Mouse (Mus musculus): ENCODE measurements around the gene Gjc1.

The Gjc1 gene

DNA sequence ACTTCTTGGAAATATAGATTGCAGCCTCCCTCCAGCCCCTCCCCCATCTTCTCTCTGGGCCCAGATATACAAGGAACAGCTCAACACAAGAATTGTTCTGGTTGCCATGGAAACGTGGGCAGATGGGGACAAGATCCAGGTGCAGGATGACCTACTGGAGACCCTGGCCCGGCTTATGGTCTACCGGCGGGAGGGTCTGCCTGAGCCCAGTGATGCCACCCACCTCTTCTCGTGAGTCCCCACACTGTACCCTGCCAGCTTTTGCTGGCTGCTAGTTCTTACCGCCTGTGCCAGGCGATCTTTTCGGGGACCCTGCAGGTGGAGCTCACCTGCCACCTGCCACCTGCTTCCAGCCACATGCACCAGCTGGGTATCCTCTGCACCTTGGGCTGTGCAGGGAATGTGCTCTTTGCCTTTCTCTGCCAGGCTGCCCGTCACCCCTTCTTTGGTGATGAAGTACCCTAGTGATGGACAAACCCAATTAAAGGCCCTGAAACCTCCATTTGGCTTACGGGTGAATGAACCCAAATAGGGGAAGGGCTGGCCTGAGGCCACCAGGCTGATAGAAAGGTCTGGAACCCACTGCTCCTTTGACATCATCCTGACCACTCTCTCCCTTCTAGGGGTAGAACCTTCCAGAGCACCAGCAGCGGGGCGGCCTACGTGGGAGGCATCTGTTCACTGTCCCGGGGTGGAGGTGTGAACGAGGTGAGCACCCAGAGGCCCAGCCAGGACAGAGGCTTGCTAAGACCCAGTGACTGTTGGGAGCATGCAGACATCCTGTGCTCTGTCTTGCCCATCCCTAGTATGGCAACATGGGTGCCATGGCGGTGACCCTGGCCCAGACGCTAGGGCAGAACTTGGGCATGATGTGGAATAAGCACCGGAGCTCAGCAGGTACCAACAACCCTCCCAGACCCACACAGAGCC lies 46.5 kb downstream of the Gjc1 start:
- no peak for DNase-seq (ENCODE audit: low spot score in 2 of 2)

- DNase-seq (ENCODE audit: low spot score in 2 of 2), result no peak
Observed at GRCm38 (mm10) chr11:102771916-102772714, 47.4 kb downstream of the Gjc1 start.

- no peak for DNase-seq (ENCODE audit: low spot score in 2 of 2)
Observed at GRCm38 (mm10) chr11:102770662-102771435, 48.7 kb downstream of the Gjc1 start.

- no peak for DNase-seq (ENCODE audit: low spot score in 2 of 2)
Observed at GRCm38 (mm10) chr11:102769993-102770661, 49.4 kb downstream of the Gjc1 start.

- no peak for DNase-seq (ENCODE audit: low spot score in 2 of 2)
Observed at GRCm38 (mm10) chr11:102769141-102769540, 50.4 kb downstream of the Gjc1 start.

GRCm38 (mm10) chr11:102767055-102767670 lies 52.3 kb downstream of the Gjc1 start:
- DNase-seq (ENCODE audit: low spot score in 2 of 2), result no peak

DNA sequence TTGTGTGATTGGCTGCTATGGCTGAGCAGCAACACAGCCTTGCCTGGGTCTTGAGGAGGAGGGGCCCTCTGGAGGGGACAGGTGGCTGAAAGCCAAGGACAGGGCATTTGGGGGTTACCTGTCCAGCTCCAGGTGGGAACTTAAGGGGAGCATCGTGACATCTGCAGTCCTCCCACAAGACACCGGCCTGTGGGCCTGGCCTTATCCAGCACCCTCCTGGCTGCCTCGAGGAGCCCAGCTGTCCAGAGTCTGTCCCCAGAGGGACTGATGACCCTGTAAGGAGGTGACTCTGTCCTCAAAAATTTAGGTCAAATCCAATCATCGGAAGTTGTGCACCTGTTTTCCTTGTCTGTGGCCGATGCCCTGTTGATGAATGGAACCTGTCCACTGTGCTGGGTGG lies 54.1 kb downstream of the Gjc1 start:
- no peak for DNase-seq (ENCODE audit: low spot score in 2 of 2)

DNA sequence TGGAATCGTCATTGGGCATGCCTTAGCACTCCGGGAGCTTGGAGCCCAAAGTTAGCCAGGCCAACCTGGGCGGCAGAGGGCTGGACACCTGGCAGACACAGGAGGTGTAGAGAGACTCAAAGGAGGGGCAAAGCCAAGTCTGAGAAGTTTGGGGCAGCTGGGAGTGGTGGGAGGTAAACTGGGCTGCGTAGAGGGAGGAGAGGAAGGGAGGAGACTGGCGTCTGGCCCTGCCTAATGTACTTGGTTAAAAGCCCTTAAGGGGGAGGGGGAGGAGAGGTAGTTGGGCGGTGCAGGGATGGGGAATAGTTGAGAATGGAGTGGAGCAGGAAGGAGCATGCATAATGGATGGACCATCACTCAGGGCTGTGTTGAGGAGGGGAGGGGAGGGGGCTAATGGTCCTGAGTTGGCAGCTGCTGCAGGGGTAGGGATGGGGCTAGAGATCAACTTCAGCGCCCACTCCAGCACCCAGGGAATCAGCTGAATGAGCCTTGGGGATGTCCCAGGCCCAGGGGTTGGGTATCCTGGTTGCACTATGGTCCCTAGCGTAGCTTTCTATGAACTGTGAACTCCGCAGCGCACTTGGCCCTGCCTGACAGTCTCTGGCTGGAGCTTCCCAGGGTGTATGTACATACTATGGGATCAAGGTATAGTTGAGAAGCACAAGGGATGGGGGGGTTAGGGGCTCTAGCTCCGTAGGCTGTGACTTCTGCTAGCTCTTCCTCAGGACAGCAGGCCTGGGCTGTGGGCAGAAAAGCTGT lies 56.3 kb downstream of the Gjc1 start:
- no peak for DNase-seq (ENCODE audit: low spot score in 2 of 2)

DNA sequence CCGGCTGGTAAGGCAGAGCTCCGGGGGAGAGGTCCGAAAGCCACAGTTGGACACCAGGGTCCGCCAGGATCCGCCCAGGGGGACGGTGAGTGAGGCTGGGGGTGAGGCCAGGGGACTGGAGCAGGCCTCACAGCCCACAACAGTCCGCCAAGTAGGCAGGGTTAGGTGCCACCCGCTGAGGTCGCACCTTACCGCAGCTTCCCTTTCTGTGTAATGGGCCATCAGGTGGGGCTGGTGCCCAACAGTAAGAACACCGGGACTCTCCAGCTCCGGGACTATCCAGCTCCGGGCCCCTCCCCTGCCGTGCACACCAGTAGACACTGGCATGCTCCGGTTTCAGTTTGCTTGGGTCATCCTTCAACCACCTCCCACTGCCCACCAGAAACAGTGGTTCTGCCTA lies 57.3 kb downstream of the Gjc1 start:
- peak in 1 of 2 experiments; percentile 24 for DNase-seq (ENCODE audit: low spot score in 2 of 2)

DNA sequence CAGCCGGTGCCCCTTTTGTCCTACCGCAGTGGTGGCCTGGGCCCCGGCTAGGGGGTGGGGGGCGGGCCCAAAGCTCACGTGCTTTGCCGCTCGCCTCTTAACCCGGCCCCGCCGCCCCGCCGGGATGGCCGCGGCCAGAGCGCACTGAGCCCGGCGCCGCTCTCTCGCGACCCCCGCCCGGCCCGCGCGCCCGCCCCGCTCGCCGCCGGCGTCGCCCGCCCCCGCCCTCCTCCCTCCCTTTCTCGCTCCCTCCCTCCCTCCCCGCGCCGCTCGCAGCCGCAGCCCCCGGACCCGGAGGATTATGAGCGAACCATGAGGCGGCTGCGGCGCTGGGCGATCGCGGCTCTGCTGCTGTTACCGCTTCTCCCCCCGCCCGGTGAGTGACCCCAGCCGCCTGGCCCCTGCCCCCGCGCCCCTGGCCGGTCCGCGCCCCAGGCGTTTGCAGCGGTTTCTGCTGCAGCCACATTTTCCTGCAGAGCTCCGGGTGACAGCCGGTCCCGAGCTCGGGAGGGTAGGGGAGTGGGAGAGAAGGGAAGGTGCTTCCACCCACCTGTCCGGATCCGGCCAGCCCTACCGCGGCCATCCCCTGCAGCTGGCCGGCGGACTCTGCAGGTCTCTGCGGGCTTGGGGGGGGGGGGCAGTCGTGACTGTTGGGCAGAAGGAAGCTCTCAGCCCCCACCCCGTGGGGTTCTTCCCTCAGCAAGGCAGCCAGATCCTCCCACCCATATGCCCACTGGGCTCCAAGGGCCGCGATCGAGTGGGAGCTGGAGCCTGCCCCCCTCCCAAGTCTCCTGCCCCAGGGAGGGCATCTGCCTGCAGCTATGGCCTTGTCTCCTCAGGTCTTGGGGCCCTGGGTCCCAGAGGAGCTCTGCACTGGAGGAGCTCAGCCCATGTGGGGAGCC lies 57.9 kb downstream of the Gjc1 start, which contains the start of gene Adam11:
Gene Adam11 (plus strand): TSS at position 131 of the 902 bp plus-strand sequence.
- no peak for DNase-seq (ENCODE audit: low spot score in 2 of 2)

DNA sequence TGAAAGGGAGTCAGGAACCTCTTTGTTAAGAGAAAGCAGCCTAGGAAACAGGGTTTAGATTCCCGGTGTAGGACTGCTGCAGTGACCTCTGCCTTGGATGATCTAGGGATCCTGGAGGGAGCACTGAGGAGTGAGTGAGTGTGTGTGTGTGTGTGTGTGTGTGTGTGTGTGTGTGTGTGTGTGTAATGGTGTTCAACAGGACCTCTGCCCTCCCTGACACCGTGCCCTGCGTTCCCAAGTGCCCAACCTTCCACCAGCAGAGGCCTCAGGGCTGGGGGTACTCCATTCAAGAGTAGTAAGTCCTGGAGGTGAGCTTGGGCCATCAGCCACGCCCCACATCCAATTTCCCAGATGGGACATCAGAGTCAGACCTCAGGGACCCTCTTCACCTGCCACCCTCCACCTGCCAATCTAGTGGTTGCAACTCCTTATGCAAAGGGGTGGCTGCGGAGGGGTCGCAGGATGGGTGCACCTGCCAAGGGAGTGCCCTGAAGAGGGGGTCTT lies 58.6 kb downstream of the Gjc1 start:
- DNase-seq (ENCODE audit: low spot score in 2 of 2), result no peak

DNA sequence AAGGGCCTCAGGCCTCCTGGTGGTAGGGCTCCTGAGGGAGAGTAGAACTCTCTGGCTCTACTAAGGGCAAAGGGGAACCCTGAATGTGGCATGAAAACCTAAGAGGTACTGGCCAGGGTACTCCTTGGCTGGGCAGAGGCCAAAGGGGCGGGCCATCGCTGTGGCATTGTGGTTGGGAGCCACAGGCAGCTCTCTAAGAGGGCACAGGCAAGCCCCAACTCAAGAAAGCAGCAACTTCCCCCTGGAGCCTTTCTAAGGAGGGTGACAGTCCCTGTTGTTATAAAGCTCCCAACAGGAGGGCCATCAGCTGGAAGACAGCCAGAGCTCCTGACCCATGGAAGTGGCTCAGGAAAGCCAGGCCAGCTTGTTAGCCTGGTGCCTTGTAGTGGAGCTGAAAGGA lies 60.5 kb downstream of the Gjc1 start:
- no peak for DNase-seq (ENCODE audit: low spot score in 2 of 2)

DNA sequence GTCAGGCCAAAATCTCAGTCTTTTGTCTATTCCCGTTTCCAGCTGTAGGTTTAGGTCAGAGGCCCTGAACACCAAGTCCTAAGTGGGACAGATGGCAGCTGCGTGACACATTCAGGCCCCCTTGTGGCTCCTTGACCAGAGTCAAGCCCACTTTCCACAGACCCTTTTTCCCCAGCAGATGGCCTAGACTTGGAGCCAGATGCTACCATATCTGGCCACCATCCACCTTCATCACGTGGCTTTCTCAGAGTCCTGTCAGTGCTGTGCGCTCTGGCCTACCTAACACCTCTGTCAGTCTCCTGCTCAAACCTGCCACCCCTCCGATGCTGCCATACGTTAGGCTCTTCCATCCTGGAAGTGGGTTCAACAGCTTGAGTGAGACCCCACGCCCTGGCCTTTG lies 64.1 kb downstream of the Gjc1 start:
- DNase-seq (ENCODE audit: low spot score in 2 of 2), result no peak

- no peak for DNase-seq (ENCODE audit: low spot score in 2 of 2)
Observed at GRCm38 (mm10) chr11:102754416-102754815, 65.1 kb downstream of the Gjc1 start.

DNA sequence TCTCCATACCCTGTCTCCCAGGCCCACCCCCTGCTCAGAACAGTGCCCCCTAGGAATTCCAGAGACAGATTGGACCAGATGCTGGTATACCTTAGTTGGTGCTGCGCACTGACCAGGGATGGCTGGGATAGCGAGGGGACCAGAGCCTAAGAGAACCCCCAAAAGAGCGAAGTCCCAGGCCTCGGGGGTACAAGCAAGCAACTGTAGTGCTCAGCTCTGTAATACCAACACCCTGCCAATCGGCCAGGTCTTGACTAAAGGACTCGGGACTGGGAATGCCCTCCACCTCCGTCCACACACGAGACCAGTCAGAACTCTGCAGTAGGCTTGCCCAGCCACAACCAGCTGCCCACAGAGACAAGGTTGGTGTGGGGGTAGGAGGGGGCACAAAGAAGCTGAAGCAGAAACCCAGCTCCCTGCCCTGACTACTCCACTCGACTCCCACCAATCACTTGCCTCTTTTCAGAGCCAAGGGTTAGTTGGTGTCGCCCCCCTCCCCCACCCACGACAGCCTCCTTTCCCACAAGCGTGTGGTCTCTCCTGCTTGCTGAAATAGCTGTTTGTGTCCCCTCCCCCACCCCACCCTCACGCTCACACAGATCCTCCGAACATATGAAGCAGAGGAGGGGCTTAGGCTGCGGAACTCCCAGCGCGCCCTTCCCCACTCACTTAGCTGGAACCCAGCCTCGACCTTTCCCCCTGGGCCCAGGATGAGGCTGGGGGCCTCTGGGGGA lies 65.7 kb downstream of the Gjc1 start:
- no peak for DNase-seq (ENCODE audit: low spot score in 2 of 2)

DNA sequence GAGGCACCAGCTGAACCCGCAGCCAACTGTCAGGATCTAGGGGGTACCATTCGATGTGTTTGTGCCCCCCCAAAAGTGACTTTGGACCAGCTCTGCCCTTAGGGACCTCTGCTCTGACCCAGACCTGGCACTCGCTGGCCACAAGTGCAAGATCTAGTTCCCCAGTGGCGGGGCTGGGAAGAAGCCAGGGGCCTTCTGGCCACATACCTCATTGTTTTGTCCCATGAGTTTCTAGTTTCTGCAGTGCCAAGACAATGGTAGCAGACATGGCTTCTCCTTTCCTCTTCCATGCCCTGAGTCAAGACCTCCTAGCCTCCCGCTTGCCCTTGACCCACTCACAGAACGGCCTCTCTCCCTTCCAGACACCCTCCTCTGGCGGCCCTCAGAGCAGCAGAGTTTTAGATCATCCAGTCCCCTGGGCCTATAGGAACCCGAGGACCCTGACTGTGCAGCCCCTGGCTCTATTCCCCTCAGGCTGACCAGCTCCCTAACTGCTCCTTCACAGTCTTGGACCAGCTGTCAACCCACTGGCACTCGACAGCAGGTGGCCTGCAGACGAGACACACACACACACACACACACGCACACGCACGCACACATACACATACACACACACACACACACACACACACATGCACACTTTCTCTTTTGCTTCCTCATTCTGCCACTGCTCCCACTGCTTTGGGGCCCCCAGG lies 66.5 kb downstream of the Gjc1 start:
- no peak for DNase-seq (ENCODE audit: low spot score in 2 of 2)

DNA sequence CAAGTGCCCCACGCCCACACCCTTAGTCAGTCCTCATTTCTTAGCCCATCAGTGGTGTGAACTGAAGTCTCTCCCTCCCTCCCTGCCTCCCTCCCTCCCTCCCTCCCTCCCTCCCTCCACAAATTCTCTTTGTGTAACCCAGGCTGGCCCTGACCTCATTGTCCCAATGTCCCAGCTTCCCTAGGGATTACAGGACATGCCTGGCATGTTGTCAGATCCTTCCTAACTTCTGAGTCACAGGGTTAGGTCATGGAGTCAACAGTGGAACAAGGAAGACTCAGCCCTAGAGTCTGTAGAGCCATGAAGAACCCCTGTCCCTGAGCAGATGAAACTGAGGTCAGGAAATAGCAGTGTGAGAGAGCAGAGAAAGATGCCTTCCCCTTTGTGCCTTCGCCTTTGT lies 69.8 kb downstream of the Gjc1 start:
- no peak for DNase-seq (ENCODE audit: low spot score in 2 of 2)
